Mouse (Mus musculus): ENCODE data around the gene Fbxo28. TPM values are rescaled to one million over a fixed set of nuclear protein-coding genes. Genes with fewer than 3 reads are reported as not detected.
"Not testable (repeated sequence)": the region's sequence is repeated elsewhere in the genome, so short reads cannot be mapped to it uniquely, and the experiment has no call there.

Gene Fbxo28
- polyA plus RNA-seq, 1 experiment from 2014 or later = 4.1 TPM

DNA sequence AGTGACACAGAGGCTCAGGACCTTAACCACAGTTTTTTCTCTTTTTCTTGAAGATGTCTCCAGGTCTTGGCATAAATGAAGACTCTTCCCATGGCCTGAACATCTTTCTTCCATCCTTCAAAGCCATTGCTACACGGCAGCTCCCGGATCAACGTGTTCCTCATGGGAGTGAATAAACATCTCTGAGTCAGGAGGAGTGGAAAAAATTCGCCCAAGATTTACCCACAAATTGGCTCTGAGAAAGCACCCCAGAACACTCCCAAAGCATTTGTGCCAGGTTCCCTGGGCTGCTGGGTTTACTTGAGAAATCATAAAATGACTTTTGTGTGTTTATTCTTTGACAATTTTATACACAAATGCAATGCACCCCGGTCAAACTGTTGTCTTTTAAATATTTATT lies 38.5 kb downstream of the Fbxo28 start:
- Histone ChIP-seq H3K4me3 (ENCODE audit: low read depth, low read length) (no peak overlapping the region), H3K27ac (ENCODE audit: low read length) (no peak overlapping the region), H3K4me1 (ENCODE audit: control insufficient read depth, low read depth, low read length) (no peaks in the 10 kb centered on the region), H3K36me3 (ENCODE audit: control insufficient read depth, insufficient read depth) (no peaks in the 10 kb centered on the region), H3K27me3 (ENCODE audit: control insufficient read depth, insufficient read depth, low read depth, low read length) (no peaks in the 10 kb centered on the region), H3K9ac (ENCODE audit: low read depth, low read length) (no peak overlapping the region), H3K9me3 (replicated peaks; ENCODE audit: control insufficient read depth, low read length) (no peaks in the 10 kb centered on the region), H3K4me2 (ENCODE audit: low read depth, low read length) (no peak overlapping the region)
- no peak for ATAC-seq (ENCODE audit: low read depth)
- 63% methylated on average over 5 of the region's 5 CpGs for WGBS (ENCODE audit: insufficient replicate concordance)

DNA sequence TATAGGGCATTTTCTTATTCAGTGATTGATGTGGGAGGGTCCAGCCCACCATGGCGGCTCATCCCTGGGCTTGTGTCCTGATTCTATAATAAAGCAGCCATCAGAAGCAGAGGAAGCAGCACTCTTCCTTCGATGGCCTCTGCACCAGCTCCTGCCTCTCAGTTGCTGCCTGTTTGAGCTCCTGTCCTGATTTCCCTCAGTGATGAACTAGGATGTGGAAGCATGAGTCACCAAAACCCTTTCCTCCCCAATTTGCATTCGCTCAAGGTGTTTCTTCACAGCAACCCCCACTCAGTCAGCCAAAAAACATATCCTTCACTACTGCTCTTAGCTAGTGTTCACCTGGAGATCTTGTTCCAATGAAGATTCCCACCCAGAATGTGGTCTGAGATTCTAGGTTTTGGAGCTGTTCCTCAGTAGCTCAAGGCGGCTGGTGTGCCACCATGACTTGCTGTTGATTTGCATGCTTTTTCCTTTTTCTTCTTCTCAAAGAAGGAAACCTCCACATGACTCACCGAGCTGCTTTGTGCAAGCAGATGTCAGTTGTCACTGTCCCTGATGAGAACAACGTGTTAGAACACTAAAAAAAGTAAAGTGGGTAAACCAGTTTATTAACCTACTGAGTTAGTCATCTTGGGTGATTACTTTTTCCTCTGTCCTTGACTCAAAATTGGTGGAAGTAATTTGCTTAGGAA lies 39.1 kb downstream of the Fbxo28 start:
- 43% methylated on average over 6 of the region's 6 CpGs for WGBS (ENCODE audit: insufficient replicate concordance)
- H3K4me3 ChIP-seq (ENCODE audit: low read depth, low read length) = no peak overlapping the region
- no peaks in the 10 kb centered on the region for H3K4me1 ChIP-seq (ENCODE audit: control insufficient read depth, low read depth, low read length)
- H3K9ac ChIP-seq (ENCODE audit: low read depth, low read length) = no peak overlapping the region
- no peak overlapping the region for H3K27ac ChIP-seq (ENCODE audit: low read length)
- H3K9me3 ChIP-seq (replicated peaks; ENCODE audit: control insufficient read depth, low read length) = no peaks in the 10 kb centered on the region
- ATAC-seq (ENCODE audit: low read depth) = no peak
- no peaks in the 10 kb centered on the region for H3K27me3 ChIP-seq (ENCODE audit: control insufficient read depth, insufficient read depth, low read depth, low read length)
- H3K36me3 ChIP-seq (ENCODE audit: control insufficient read depth, insufficient read depth) = no peaks in the 10 kb centered on the region
- no peak overlapping the region for H3K4me2 ChIP-seq (ENCODE audit: low read depth, low read length)

DNA sequence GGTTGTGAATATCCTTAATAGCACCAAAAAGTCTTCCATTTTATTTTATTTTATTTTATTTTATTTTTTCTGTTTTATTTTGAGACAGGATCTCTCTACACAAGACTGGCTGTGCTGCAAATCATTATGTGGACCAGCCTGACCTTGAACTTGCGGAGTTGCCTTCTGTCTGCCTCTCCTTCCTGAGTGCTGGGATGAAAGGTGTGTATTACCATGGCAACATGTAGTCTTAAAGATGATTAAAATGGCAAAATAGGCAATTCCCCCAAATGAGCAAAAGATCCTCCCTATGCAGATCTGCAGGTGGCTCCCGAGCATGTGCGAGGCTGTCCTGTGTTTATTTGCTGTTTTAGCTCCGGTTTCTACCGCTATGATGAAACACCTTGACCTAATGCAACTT lies 43.6 kb downstream of the Fbxo28 start:
- no peaks in the 10 kb centered on the region; the same call in 1 of the 2 replicates for H3K9me3 ChIP-seq (replicated peaks; ENCODE audit: control insufficient read depth, low read length)
- no peaks in the 10 kb centered on the region for H3K4me1 ChIP-seq (ENCODE audit: control insufficient read depth, low read depth, low read length)
- no peaks in the 10 kb centered on the region for H3K36me3 ChIP-seq (ENCODE audit: control insufficient read depth, insufficient read depth)
- no peak for ATAC-seq (ENCODE audit: low read depth)
- no peak overlapping the region for H3K27ac ChIP-seq (ENCODE audit: low read length)
- H3K4me3 ChIP-seq (ENCODE audit: low read depth, low read length) = no peak overlapping the region
- no peak overlapping the region for H3K4me2 ChIP-seq (ENCODE audit: low read depth, low read length)
- H3K27me3 ChIP-seq (ENCODE audit: control insufficient read depth, insufficient read depth, low read depth, low read length) = no peaks in the 10 kb centered on the region
- 72% methylated on average over 5 of the region's 5 CpGs for WGBS (ENCODE audit: insufficient replicate concordance)
- no peak overlapping the region for H3K9ac ChIP-seq (ENCODE audit: low read depth, low read length)

- Histone ChIP-seq H3K9ac (ENCODE audit: low read depth, low read length) (no peak overlapping the region), H3K27me3 (ENCODE audit: control insufficient read depth, insufficient read depth, low read depth, low read length) (no peaks in the 10 kb centered on the region), H3K9me3 (replicated peaks; ENCODE audit: control insufficient read depth, low read length) (no peaks in the 10 kb centered on the region; the same call in 1 of the 2 replicates), H3K4me1 (ENCODE audit: control insufficient read depth, low read depth, low read length) (peaks cover 1% of the 10 kb centered on the region), H3K36me3 (ENCODE audit: control insufficient read depth, insufficient read depth) (no peaks in the 10 kb centered on the region), H3K4me2 (ENCODE audit: low read depth, low read length) (no peak overlapping the region), H3K27ac (ENCODE audit: low read length) (no peak overlapping the region), H3K4me3 (ENCODE audit: low read depth, low read length) (no peak overlapping the region)
- WGBS (ENCODE audit: insufficient replicate concordance) = 69% methylated on average over 3 of the region's 3 CpGs
- no peak for ATAC-seq (ENCODE audit: low read depth)
Measured at GRCm38 (mm10) chr1:182297246-182297645, 44.2 kb downstream of the Fbxo28 start.

DNA sequence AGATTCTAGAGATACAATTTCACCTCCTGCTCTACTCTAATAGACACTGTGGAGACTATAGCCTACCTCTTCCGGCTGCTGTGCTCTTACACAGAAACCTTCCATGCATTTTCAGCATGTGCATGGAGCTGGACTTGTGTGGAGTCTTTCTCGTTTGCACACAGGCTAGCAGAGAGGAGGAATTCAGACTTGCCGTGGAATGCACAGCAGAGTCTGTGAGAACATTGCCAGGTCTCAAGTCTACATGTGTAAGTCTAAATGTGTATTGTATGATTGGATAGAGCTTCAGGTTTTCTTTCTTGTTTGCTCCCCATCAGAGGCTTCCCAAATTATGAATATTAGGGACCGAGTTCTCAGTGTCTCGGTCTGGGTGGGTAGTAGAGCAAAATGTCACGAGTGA lies 44.6 kb downstream of the Fbxo28 start:
- H3K4me2 ChIP-seq (ENCODE audit: low read depth, low read length) = no peak overlapping the region
- H3K9me3 ChIP-seq (replicated peaks; ENCODE audit: control insufficient read depth, low read length) = no peaks in the 10 kb centered on the region; the same call in 1 of the 2 replicates
- no peaks in the 10 kb centered on the region for H3K27me3 ChIP-seq (ENCODE audit: control insufficient read depth, insufficient read depth, low read depth, low read length)
- H3K4me3 ChIP-seq (ENCODE audit: low read depth, low read length) = no peak overlapping the region
- 68% methylated on average over 6 of the region's 6 CpGs for WGBS (ENCODE audit: insufficient replicate concordance)
- H3K4me1 ChIP-seq (ENCODE audit: control insufficient read depth, low read depth, low read length) = peaks cover 3% of the 10 kb centered on the region
- ATAC-seq (ENCODE audit: low read depth) = no peak
- no peaks in the 10 kb centered on the region for H3K36me3 ChIP-seq (ENCODE audit: control insufficient read depth, insufficient read depth)
- no peak overlapping the region for H3K9ac ChIP-seq (ENCODE audit: low read depth, low read length)
- no peak overlapping the region for H3K27ac ChIP-seq (ENCODE audit: low read length)

- Histone ChIP-seq H3K4me3 (ENCODE audit: low read depth, low read length) (no peak overlapping the region), H3K4me2 (ENCODE audit: low read depth, low read length) (no peak overlapping the region), H3K27ac (ENCODE audit: low read length) (no peak overlapping the region), H3K27me3 (ENCODE audit: control insufficient read depth, insufficient read depth, low read depth, low read length) (no peaks in the 10 kb centered on the region), H3K9ac (ENCODE audit: low read depth, low read length) (no peak overlapping the region), H3K4me1 (ENCODE audit: control insufficient read depth, low read depth, low read length) (peaks cover 3% of the 10 kb centered on the region), H3K9me3 (replicated peaks; ENCODE audit: control insufficient read depth, low read length) (no peaks in the 10 kb centered on the region; the same call in 1 of the 2 replicates), H3K36me3 (ENCODE audit: control insufficient read depth, insufficient read depth) (no peaks in the 10 kb centered on the region)
- ATAC-seq (ENCODE audit: low read depth) = no peak
- 72% methylated on average over 6 of the region's 6 CpGs for WGBS (ENCODE audit: insufficient replicate concordance)
Measured at GRCm38 (mm10) chr1:182296141-182296540, 45.3 kb downstream of the Fbxo28 start.

GRCm38 (mm10) chr1:182292291-182292690 lies 49.1 kb downstream of the Fbxo28 start:
- H3K4me2 ChIP-seq (ENCODE audit: low read depth, low read length) = no peak overlapping the region
- peaks cover 3% of the 10 kb centered on the region for H3K4me1 ChIP-seq (ENCODE audit: control insufficient read depth, low read depth, low read length)
- no peaks in the 10 kb centered on the region for H3K36me3 ChIP-seq (ENCODE audit: control insufficient read depth, insufficient read depth)
- H3K27me3 ChIP-seq (ENCODE audit: control insufficient read depth, insufficient read depth, low read depth, low read length) = no peaks in the 10 kb centered on the region
- H3K9ac ChIP-seq (ENCODE audit: low read depth, low read length) = no peak overlapping the region
- no peaks in the 10 kb centered on the region; the same call in 1 of the 2 replicates for H3K9me3 ChIP-seq (replicated peaks; ENCODE audit: control insufficient read depth, low read length)
- ATAC-seq (ENCODE audit: low read depth) = peak; percentile 33; the same call in 1 of the 2 replicates
- 37% methylated on average over 4 of the region's 4 CpGs for WGBS (ENCODE audit: insufficient replicate concordance)
- H3K4me3 ChIP-seq (ENCODE audit: low read depth, low read length) = no peak overlapping the region
- no peak overlapping the region for H3K27ac ChIP-seq (ENCODE audit: low read length)

- not testable (repeated sequence) for H3K36me3 ChIP-seq (ENCODE audit: control insufficient read depth, insufficient read depth); H3K9me3 ChIP-seq (replicated peaks; ENCODE audit: control insufficient read depth, low read length); H3K4me1 ChIP-seq (ENCODE audit: control insufficient read depth, low read depth, low read length); H3K4me3 ChIP-seq (ENCODE audit: low read depth, low read length); ATAC-seq (ENCODE audit: low read depth); H3K27ac ChIP-seq (ENCODE audit: low read length); H3K9ac ChIP-seq (ENCODE audit: low read depth, low read length); H3K27me3 ChIP-seq (ENCODE audit: control insufficient read depth, insufficient read depth, low read depth, low read length); H3K4me2 ChIP-seq (ENCODE audit: low read depth, low read length)
- 52% methylated on average over 3 of the region's 3 CpGs for whole genome bisulfite sequencing (ENCODE audit: insufficient replicate concordance)
Measured at GRCm38 (mm10) chr1:182290741-182291140, 50.7 kb downstream of the Fbxo28 start.

GRCm38 (mm10) chr1:182289781-182290180 lies 51.6 kb downstream of the Fbxo28 start:
- no peak overlapping the region for H3K27ac ChIP-seq (ENCODE audit: low read length)
- H3K9me3 ChIP-seq (replicated peaks; ENCODE audit: control insufficient read depth, low read length) = no peaks in the 10 kb centered on the region; the same call in 1 of the 2 replicates
- no peak for ATAC-seq (ENCODE audit: low read depth)
- H3K9ac ChIP-seq (ENCODE audit: low read depth, low read length) = no peak overlapping the region
- no peaks in the 10 kb centered on the region for H3K36me3 ChIP-seq (ENCODE audit: control insufficient read depth, insufficient read depth)
- no peaks in the 10 kb centered on the region for H3K27me3 ChIP-seq (ENCODE audit: control insufficient read depth, insufficient read depth, low read depth, low read length)
- peaks cover 3% of the 10 kb centered on the region for H3K4me1 ChIP-seq (ENCODE audit: control insufficient read depth, low read depth, low read length)
- H3K4me2 ChIP-seq (ENCODE audit: low read depth, low read length) = no peak overlapping the region
- H3K4me3 ChIP-seq (ENCODE audit: low read depth, low read length) = no peak overlapping the region
- WGBS (ENCODE audit: insufficient replicate concordance) = 56% methylated on average over 2 of the region's 2 CpGs
